Mouse (Mus musculus) olfactory bulb, adult 2 months (tissue): ENCODE measurements around the gene Arel1. TPM values are rescaled to one million over a fixed set of nuclear protein-coding genes. Genes with fewer than 3 reads are reported as not detected.

Source experiments
- H3K27ac ChIP-seq: fragments of 200-500 bp; 2 replicates; pipeline ENCODE4 v1.5.1; 2012; ENCODE audit warnings: low read depth, low read length; ENCODE audit not compliant: insufficient read depth
- H3K4me1 ChIP-seq: fragments of 200-500 bp; 2 replicates; pipeline ENCODE4 v1.6.1; 2012; ENCODE audit warnings: low read length; ENCODE audit not compliant: control insufficient read depth, insufficient read depth
- H3K4me3 ChIP-seq: fragments of 200-500 bp; 2 replicates; pipeline ENCODE4 v1.5.1; 2012; ENCODE audit warnings: mild to moderate bottlenecking, low read depth, low read length, moderate library complexity; ENCODE audit not compliant: insufficient read depth
- CTCF ChIP-seq: fragments of 200-500 bp; IDR thresholded peaks from 2 replicates; pipeline ENCODE4 v1.5.1; 2012; ENCODE audit warnings: low read depth, mild to moderate bottlenecking, low read length, moderate library complexity; ENCODE audit not compliant: insufficient read depth
- POLR2A ChIP-seq: fragments of 200-500 bp; IDR thresholded peaks from 2 replicates; pipeline ENCODE4 v1.6.1; 2012; ENCODE audit warnings: mild to moderate bottlenecking, low read depth, low read length, moderate library complexity; ENCODE audit not compliant: insufficient read depth
- WGBS: fragments of 180-500 bp; shearing (Covaris S2); methylation state at CpG from one replicate; pipeline ENCODE4 v1.1.7; 2018; 5-methylcytosine and 5-hydroxymethylcytosine counted together
- polyA plus RNA-seq: library from polyadenylated mRNA; stranded (reverse); fragments of >200 nt; gene quantifications from 2 replicates; pipeline ENCODE4 v1.2.4, GENCODE M21; 2012; ENCODE audit warnings: low replicate concordance; ENCODE audit not compliant: missing spikeins, insufficient read depth, insufficient read length

The Arel1 gene
- polyA plus RNA-seq, 1 experiment = not detected

- Histone ChIP-seq H3K4me1 (peaks cover 2% of the 10 kb centered on the region; the same call in 1 of the 2 replicates), H3K4me3 (no peak overlapping the region), H3K27ac (no peak overlapping the region)
- WGBS = 85% methylated on average over 13 of the region's 13 CpGs
- TF ChIP-seq POLR2A = no peak
- no peak for TF ChIP-seq CTCF
These were observed 29.0 kb downstream of the Arel1 start for GRCm38 (mm10) chr12:84941717-84942116.

GRCm38 (mm10) chr12:84940343-84940742 is 30.4 kb downstream of the Arel1 start:
- H3K4me1 ChIP-seq = peaks cover 2% of the 10 kb centered on the region; the same call in 1 of the 2 replicates
- TF ChIP-seq POLR2A = no peak
- TF ChIP-seq CTCF = no peak
- 96% methylated on average over 7 of the region's 7 CpGs for WGBS
- H3K4me3 ChIP-seq = no peak overlapping the region
- no peak overlapping the region for H3K27ac ChIP-seq

- Histone ChIP-seq H3K27ac (no peak overlapping the region), H3K4me3 (no peak overlapping the region)
- WGBS = 70% methylated on average over 7 of the region's 7 CpGs
These were observed 31.6 kb downstream of the Arel1 start for GRCm38 (mm10) chr12:84939117-84939516.

GRCm38 (mm10) chr12:84935343-84935742 is 35.4 kb downstream of the Arel1 start:
- H3K27ac ChIP-seq = no peak overlapping the region
- TF ChIP-seq CTCF = no peak
- no peak for TF ChIP-seq POLR2A
- peaks cover 2% of the 10 kb centered on the region; the same call in 1 of the 2 replicates for H3K4me1 ChIP-seq
- WGBS = 81% methylated on average over 5 of the region's 5 CpGs
- H3K4me3 ChIP-seq = no peak overlapping the region

More at GRCm38 (mm10) chr12:84939117-84939516, 31.6 kb downstream of the Arel1 start:
- TF ChIP-seq POLR2A (no peak), CTCF (no peak)
- H3K4me1 ChIP-seq = peaks cover 2% of the 10 kb centered on the region; the same call in 1 of the 2 replicates

- H3K4me3 ChIP-seq = no peak overlapping the region
- H3K4me1 ChIP-seq = no peaks in the 10 kb centered on the region
- WGBS = 95% methylated on average over 6 of the region's 6 CpGs
- TF ChIP-seq CTCF = no peak
- TF ChIP-seq POLR2A = no peak
- no peak overlapping the region for H3K27ac ChIP-seq
These were observed 38.5 kb downstream of the Arel1 start for GRCm38 (mm10) chr12:84932210-84932609.

- no peak overlapping the region for H3K27ac ChIP-seq
- WGBS = 87% methylated on average over 6 of the region's 6 CpGs
- H3K4me1 ChIP-seq = no peaks in the 10 kb centered on the region; the same call in 1 of the 2 replicates
- TF ChIP-seq CTCF = no peak
- no peak for TF ChIP-seq POLR2A
- no peak overlapping the region for H3K4me3 ChIP-seq
These were observed 44.2 kb downstream of the Arel1 start for GRCm38 (mm10) chr12:84926542-84926941.

GRCm38 (mm10) chr12:84924324-84924723 is 46.4 kb downstream of the Arel1 start:
- Histone ChIP-seq H3K4me3 (no peak overlapping the region), H3K4me1 (no peaks in the 10 kb centered on the region; the same call in 1 of the 2 replicates), H3K27ac (no peak overlapping the region)
- WGBS = 76% methylated on average over 5 of the region's 5 CpGs
- TF ChIP-seq CTCF (no peak), POLR2A (no peak)

GRCm38 (mm10) chr12:84921881-84922419 is 48.8 kb downstream of the Arel1 start:
- WGBS = 45% methylated on average over 8 of the region's 8 CpGs
- no peaks in the 10 kb centered on the region; the same call in 1 of the 2 replicates for H3K4me1 ChIP-seq
- no peak for TF ChIP-seq POLR2A
- TF ChIP-seq CTCF = no peak
- H3K27ac ChIP-seq = no peak overlapping the region
- H3K4me3 ChIP-seq = no peak overlapping the region

- 73% methylated on average over 6 of the region's 6 CpGs for WGBS
These were observed 51.9 kb downstream of the Arel1 start for GRCm38 (mm10) chr12:84918809-84919208.

GRCm38 (mm10) chr12:84917799-84918198 is 52.9 kb downstream of the Arel1 start:
- no peak for TF ChIP-seq POLR2A
- TF ChIP-seq CTCF = no peak
- H3K4me1 ChIP-seq = peaks cover 4% of the 10 kb centered on the region
- no peak overlapping the region for H3K4me3 ChIP-seq
- H3K27ac ChIP-seq = no peak overlapping the region
- 70% methylated on average over 3 of the region's 3 CpGs for WGBS

More at GRCm38 (mm10) chr12:84918809-84919208, 51.9 kb downstream of the Arel1 start:
- TF ChIP-seq POLR2A = no peak
- no peak for TF ChIP-seq CTCF
- Histone ChIP-seq H3K27ac (no peak overlapping the region), H3K4me1 (peaks cover 4% of the 10 kb centered on the region), H3K4me3 (no peak overlapping the region)
